Mouse (Mus musculus) liver, embryonic 16.5 days (tissue): Measurements from ENCODE around the gene Hist2h2aa2. TPM values are rescaled to one million over a fixed set of nuclear protein-coding genes. Genes with fewer than 3 reads are reported as not detected.
"Not testable (repeated sequence)": the region's sequence is repeated elsewhere in the genome, so short reads cannot be mapped to it uniquely, and the experiment has no call there.

Experiments
- ATAC-seq: fragments of 200-750 bp; cut with Nextera tagmentation; 2 replicates; pipeline ENCODE4 v1.8.0; 2017; ENCODE audit warnings: low read depth, mild to moderate bottlenecking, moderate number of reproducible peaks, moderate library complexity
- H3K27ac ChIP-seq: fragments of 300-500 bp; sonication (generic); 2 replicates; pipeline ENCODE4 v1.5.1; 2014; ENCODE audit warnings: mild to moderate bottlenecking, low read length
- H3K27me3 ChIP-seq: fragments of 300-500 bp; sonication (generic); 2 replicates; pipeline ENCODE4 v1.6.1; 2014; ENCODE audit warnings: low read depth, low read length, mixed read lengths; ENCODE audit not compliant: control insufficient read depth, insufficient read depth
- H3K36me3 ChIP-seq: fragments of 300-500 bp; sonication (generic); 2 replicates; pipeline ENCODE4 v1.6.1; 2014; ENCODE audit warnings: mild to moderate bottlenecking; ENCODE audit not compliant: control insufficient read depth, insufficient read depth
- H3K4me1 ChIP-seq: fragments of 300-500 bp; sonication (generic); 2 replicates; pipeline ENCODE4 v1.6.1; 2014; ENCODE audit warnings: low read depth, low read length, mixed read lengths; ENCODE audit not compliant: control insufficient read depth
- H3K4me2 ChIP-seq: fragments of 300-500 bp; sonication (generic); 2 replicates; pipeline ENCODE4 v1.6.1; 2014; ENCODE audit warnings: low read depth, low read length, mixed read lengths
- H3K4me3 ChIP-seq: fragments of 300-500 bp; sonication (generic); 2 replicates; pipeline ENCODE4 v1.5.1; 2014; ENCODE audit warnings: low read depth, mild to moderate bottlenecking, low read length
- H3K9ac ChIP-seq: fragments of 300-500 bp; sonication (generic); 2 replicates; pipeline ENCODE4 v1.6.1; 2014; ENCODE audit warnings: low read depth, low read length
- H3K9me3 ChIP-seq: fragments of 300-500 bp; sonication (generic); replicated peaks from 2 replicates; pipeline ENCODE4 v1.6.1; 2016; ENCODE audit warnings: low read length; ENCODE audit not compliant: control insufficient read depth
- WGBS: fragments of 180-500 bp; shearing (Covaris S2); extraction: QIAGEN DNeasy Blood & Tissue Kit; methylation state at CpG from one replicate; pipeline ENCODE4 v1.1.7; 2014; ENCODE audit not compliant: insufficient replicate concordance; 5-methylcytosine and 5-hydroxymethylcytosine counted together
- polyA plus RNA-seq: library from polyadenylated mRNA; unstranded; fragments of >200 nt; fragmentation: Nextera tagmentation; extraction: Ambion mirVana; gene quantifications from 2 replicates; pipeline ENCODE4 v1.2.1, GENCODE M21; 2015

Gene Hist2h2aa2
- polyA plus RNA-seq, 1 experiment from 2014 or later: 77.1 TPM

DNA sequence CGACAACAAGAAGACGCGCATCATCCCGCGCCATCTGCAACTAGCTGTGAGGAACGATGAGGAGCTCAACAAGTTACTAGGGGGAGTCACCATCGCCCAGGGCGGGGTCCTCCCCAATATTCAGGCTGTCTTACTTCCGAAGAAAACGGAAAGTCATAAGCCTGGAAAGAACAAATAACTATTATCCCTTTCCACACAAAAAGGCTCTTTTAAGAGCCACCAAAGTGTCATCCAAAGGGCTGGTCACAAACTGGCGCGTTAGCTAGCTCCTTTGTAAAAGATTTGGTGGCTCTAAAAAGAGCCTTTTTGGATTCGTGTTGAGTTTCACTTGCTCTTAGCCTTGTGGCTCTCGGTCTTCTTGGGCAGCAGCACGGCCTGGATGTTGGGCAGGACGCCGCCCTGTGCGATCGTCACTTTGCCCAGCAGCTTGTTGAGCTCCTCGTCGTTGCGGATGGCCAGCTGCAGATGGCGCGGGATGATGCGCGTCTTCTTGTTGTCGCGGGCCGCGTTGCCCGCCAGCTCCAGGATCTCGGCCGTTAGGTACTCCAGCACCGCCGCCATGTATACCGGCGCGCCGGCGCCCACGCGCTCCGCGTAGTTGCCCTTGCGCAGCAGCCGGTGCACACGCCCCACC is 19.8 kb downstream of the Hist2h2aa2 start:
- Histone ChIP-seq H3K4me1 (peaks cover 34% of the 10 kb centered on the region), H3K27ac (peak overlapping the region; percentile 99), H3K4me2 (peak overlapping the region; percentile 81), H3K4me3 (peak overlapping the region; percentile 68), H3K9ac (peak overlapping the region; percentile 79)
- WGBS: under 1% methylated on average over 27 of the region's 47 CpGs
- not testable (repeated sequence) for H3K27me3 ChIP-seq, H3K36me3 ChIP-seq, ATAC-seq, H3K9me3 ChIP-seq

DNA sequence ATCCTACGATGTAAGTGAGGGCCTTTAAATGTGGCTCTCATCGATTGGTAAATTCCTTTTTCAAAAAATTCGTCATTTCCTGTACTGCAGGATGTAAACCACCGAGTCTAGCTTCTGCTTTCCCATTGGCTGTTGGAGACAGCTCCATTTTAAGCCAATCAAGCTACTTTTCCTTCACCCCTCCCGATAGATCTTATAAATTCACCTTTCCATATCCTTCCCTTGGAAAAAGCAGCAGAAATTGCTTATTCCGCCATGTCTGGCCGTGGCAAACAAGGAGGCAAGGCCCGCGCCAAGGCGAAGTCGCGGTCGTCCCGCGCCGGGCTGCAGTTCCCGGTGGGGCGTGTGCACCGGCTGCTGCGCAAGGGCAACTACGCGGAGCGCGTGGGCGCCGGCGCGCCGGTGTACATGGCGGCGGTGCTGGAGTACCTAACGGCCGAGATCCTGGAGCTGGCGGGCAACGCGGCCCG is 20.4 kb downstream of the Hist2h2aa2 start, which contains the start of the genes Bola1 and Hist2h2ab:
Gene Bola1, minus strand, starts transcription at position 49 of the 470 bp plus-strand sequence.
Gene Hist2h2ab, plus strand, starts transcription at position 205 of the 470 bp plus-strand sequence.
- H3K4me1 ChIP-seq: peaks cover 29% of the 10 kb centered on the region
- peak within 1 kb of the TSS; percentile 99 for H3K27ac ChIP-seq
- no peaks in the 10 kb centered on the region for H3K36me3 ChIP-seq
- H3K27me3 ChIP-seq: no peaks in the 10 kb centered on the region
- H3K4me2 ChIP-seq: peak within 1 kb of the TSS; percentile 81
- H3K9ac ChIP-seq: peak within 1 kb of the TSS; percentile 79
- peak; percentile 58 for ATAC-seq
- H3K9me3 ChIP-seq: no peaks in the 10 kb centered on the region
- H3K4me3 ChIP-seq: peak within 1 kb of the TSS; percentile 68
- under 1% methylated on average over 37 of the region's 37 CpGs for WGBS

DNA sequence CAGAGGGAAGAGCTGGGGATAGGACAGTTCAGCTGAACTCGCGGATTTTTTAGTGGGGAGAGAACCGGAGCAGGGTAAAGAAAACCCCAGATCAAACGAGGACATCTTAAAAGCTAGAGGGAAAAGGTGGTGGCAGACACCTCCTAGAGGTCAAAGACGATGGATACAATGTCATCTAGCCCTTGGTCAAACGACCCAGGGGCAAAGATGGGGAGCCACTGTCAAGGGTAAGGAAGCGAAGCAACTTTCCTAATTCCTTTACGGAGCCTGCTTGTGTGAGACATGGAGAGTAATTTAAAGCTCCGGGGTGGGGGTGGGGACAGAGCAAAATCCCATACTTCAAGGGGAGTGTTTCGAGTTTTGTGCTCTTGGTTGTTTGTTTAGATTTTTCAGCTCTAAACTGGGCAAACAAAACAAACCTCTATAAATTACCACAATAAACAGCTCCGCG is 20.9 kb downstream of the Hist2h2aa2 start:
- Histone ChIP-seq H3K27me3 (no peaks in the 10 kb centered on the region), H3K4me1 (peaks cover 26% of the 10 kb centered on the region), H3K9ac (peak overlapping the region; percentile 79), H3K4me2 (peak overlapping the region; percentile 81), H3K36me3 (no peaks in the 10 kb centered on the region), H3K4me3 (peak overlapping the region; percentile 68), H3K9me3 (no peaks in the 10 kb centered on the region), H3K27ac (peak overlapping the region; percentile 99)
- WGBS: 0% methylated on average over 12 of the region's 12 CpGs
- no peak for ATAC-seq

DNA sequence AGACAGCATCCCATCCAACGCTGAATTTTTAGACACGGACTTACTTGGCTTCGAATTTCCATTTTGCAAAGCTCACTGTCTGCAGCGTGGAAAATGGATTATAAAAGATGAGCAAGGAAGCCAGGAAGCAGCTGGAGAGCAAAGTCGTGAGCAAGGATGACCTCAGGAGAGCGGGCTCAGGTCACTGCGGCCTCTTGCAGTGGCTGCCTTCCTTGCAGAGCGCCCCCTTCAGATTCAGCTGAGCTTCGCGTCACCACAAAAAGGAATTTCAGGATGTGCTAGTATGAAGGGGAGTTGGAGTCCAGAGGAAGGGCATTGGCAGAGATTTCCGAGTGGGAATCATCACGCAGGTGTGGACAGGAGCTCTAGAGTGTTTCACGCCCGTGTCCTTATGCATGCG is 30.8 kb downstream of the Hist2h2aa2 start:
- Histone ChIP-seq H3K27ac (no peak overlapping the region), H3K4me2 (no peak overlapping the region), H3K9me3 (no peaks in the 10 kb centered on the region), H3K27me3 (no peaks in the 10 kb centered on the region), H3K9ac (no peak overlapping the region), H3K4me3 (no peak overlapping the region), H3K4me1 (no peaks in the 10 kb centered on the region; the same call in 1 of the 2 replicates), H3K36me3 (no peaks in the 10 kb centered on the region)
- no peak for ATAC-seq
- 32% methylated on average over 15 of the region's 15 CpGs for WGBS

DNA sequence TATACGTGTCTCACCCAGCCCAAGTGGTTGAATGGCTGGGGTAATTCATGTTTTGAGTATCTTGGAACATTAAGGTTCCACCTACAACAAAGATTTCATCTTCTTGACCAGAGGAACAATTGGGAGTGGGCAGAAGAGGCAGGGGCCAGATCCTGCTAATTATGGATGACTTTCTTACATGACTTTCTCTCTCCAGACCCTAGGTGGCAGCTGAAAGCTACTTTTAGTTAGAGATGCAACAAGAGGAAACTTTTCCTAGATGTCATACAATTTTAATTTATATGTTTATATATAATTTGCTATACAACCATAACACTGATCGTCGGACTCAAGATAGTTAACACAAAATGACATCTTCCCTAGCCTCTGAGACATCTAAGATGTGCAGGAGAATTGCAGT is 32.3 kb downstream of the Hist2h2aa2 start:
- Histone ChIP-seq H3K36me3 (no peaks in the 10 kb centered on the region), H3K9me3 (no peaks in the 10 kb centered on the region), H3K4me2 (no peak overlapping the region), H3K27me3 (no peaks in the 10 kb centered on the region), H3K4me1 (no peaks in the 10 kb centered on the region; the same call in 1 of the 2 replicates), H3K4me3 (no peak overlapping the region), H3K27ac (no peak overlapping the region), H3K9ac (no peak overlapping the region)
- 64% methylated on average over 3 of the region's 3 CpGs for WGBS
- no peak for ATAC-seq

DNA sequence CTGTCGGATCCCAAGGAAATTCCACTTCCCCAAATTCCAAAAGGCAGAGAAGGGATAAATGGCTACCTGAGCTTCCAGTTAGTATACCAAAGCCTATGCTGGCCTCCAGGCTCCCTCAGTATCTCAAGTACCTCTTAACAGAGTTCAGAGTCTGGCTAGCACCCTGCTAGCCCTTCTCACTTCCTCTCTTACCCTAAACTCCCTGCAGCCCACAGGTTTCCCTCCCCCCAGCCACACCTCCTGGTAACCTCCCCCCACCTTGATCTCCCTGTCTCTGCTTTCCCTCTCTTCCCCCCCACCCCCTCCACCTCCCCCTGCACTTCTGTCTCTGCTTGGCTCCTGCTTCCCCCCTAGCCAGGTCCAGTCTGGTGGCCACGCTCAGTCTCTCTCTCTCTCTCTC is 40.3 kb downstream of the Hist2h2aa2 start:
- Histone ChIP-seq H3K36me3 (no peaks in the 10 kb centered on the region), H3K4me2 (no peak overlapping the region), H3K4me1 (peaks cover 22% of the 10 kb centered on the region), H3K9ac (no peak overlapping the region), H3K4me3 (no peak overlapping the region), H3K9me3 (no peaks in the 10 kb centered on the region), H3K27me3 (no peaks in the 10 kb centered on the region), H3K27ac (no peak overlapping the region)
- WGBS: 48% methylated on average over 2 of the region's 2 CpGs
- ATAC-seq: no peak

DNA sequence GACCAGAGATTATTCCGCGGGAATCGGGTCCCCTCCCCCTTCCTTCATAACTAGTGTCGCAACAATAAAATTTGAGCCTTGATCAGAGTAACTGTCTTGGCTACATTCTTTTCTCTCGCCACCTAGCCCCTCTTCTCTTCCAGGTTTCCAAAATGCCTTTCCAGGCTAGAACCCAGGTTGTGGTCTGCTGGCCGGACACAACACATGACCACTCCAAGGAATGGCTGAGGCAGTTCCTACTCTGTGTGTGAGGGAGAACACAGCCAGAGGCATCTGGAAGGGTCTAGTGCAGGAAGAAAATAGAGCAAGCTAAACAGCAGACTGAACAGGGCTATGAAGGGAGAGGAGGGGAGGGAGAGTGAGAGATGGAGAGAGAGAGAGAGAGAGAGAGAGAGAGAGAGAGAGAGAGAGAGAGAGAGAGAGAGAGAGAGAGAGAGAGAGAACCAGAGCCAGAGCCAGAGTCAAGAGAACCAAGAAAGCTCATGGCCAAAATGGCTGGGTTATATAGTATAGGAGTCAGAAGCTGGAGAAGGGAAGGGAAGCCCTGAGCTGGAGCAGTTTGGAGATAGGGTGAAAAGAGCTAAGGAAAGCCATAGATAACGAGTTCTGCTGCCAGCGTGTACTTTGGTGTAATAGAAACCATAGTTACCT is 41.4 kb downstream of the Hist2h2aa2 start:
- H3K36me3 ChIP-seq, H3K4me2 ChIP-seq, H3K4me3 ChIP-seq, H3K27me3 ChIP-seq, ATAC-seq, H3K9ac ChIP-seq, H3K27ac ChIP-seq, H3K9me3 ChIP-seq: not testable (repeated sequence)
- WGBS: 7% methylated on average over 7 of the region's 8 CpGs
- peaks cover 22% of the 10 kb centered on the region for H3K4me1 ChIP-seq

DNA sequence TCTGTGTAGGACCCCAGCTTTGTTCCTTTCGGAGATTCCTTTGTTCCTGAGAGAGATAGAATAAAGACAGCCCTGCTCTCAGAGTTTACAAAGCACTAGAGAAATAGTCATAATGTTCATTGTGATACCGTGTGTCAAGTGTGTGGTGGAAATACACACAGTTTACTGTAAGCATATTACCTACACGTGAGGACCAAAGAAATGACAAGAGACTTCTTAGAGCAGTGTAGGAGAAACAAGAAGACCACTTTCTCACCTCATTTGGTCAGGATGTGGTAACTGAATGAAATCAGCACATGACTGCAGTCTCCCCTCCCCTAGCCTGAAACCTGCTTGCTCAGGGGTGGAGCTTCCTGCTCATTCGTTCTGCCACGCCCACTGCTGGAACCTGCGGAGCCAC is 41.9 kb downstream of the Hist2h2aa2 start:
- Histone ChIP-seq H3K4me1 (peaks cover 22% of the 10 kb centered on the region), H3K9ac (0 out of 2 replicates have a peak overlapping the region, but pooled peaks have one; percentile 89), H3K4me3 (peak overlapping the region; percentile 84), H3K9me3 (no peaks in the 10 kb centered on the region), H3K27me3 (peaks cover 3% of the 10 kb centered on the region), H3K27ac (peak overlapping the region; percentile 16; the same call in 1 of the 2 replicates), H3K4me2 (peak overlapping the region; percentile 99), H3K36me3 (no peaks in the 10 kb centered on the region)
- WGBS: 6% methylated on average over 6 of the region's 6 CpGs
- ATAC-seq: no peak
